Mouse (Mus musculus) adrenal gland, adult 8-10 months (tissue): ENCODE measurements at regions not wholly inside any gene's neighbourhood (a gene's known extent, or its start where the extent isn't known, plus 50 kb on each side); places are given as distances from the start of the nearest gene placed in this dataset.

ENCODE experiments used
- DNase-seq: peaks from one replicate; pipeline ENCODE4 v3.0.0; 2022

DNA sequence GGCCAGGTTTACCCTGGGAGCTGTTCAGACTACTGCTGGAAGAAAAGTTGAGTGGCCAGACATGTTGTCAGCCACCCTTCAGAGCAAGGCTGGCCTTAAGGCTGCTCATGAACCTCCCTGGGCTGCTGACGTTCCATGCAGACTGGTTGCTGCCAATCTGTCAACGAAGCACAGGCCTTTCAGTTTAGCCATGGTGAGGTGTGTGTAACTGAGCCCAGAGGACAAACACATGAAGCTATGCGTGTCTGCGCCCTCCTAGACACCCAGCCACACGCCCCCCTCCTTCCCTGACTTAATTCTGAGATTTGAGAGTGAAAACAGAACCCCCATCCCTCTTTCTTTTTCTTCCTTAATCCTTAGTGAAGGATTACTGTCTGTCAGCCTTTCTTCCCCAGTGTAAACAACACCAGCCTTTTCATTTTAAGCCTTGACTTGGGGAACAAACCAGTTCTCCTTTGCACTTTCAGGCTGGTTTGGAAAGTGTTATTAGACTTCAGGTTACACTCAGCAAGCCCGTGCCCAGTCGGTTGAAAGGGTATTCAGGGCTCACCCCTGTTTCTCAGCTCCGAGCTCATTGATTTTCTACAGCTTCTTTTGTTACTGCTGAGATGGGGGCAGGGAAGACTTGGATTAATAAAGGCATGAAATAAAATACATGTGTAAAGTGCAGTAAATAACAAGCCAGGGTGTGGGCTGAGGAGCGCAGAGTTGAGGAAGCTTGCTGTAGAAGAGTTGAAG lies 379.4 kb downstream of the Dmrt2 start:
- no peak for DNase-seq

DNA sequence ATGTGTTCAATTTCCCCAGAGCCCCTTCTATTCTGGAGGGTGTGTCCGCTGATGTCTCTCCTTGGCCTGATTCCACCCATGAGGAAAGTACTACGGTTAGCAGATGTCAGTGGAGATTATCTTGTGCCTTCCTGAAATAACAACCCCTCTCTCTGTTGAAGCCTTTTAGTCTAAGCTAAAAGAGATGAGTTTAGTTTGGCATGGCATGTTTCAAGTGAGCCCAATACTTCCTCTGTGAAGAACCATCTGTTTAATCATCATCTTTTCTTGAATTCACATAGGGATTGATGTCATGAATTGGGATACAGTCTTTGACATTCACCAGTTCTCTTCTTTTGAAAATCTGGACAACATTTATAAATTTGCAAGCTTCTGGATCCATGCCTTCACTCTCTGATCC lies 387.5 kb downstream of the Dmrt2 start:
- no peak for DNase-seq

GRCm38 (mm10) chr19:26068553-26068952 lies 396.3 kb downstream of the Dmrt2 start:
- DNase-seq, result no peak

- no peak for DNase-seq
Observed at GRCm38 (mm10) chr19:26069908-26070307, 397.7 kb downstream of the Dmrt2 start.

DNA sequence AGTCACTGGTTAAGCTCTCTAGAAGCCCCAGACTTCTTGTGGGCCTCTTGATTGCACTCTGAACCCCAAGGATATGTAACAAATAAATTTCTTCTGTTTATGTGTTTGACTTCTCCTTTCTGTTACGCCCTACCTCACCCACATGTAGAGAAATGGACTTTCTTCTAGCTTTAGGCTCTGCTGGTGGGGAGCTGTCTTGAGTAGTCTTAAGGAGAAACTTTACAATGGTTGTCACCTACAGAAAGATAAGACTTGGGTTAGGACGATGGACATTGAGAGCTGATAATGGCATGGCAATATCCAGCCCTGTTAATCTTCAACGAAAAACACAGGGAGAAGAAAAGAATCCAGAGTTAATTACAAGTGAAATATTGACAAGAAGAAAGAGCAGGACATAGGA lies 416.1 kb downstream of the Dmrt2 start:
- DNase-seq, result no peak

DNA sequence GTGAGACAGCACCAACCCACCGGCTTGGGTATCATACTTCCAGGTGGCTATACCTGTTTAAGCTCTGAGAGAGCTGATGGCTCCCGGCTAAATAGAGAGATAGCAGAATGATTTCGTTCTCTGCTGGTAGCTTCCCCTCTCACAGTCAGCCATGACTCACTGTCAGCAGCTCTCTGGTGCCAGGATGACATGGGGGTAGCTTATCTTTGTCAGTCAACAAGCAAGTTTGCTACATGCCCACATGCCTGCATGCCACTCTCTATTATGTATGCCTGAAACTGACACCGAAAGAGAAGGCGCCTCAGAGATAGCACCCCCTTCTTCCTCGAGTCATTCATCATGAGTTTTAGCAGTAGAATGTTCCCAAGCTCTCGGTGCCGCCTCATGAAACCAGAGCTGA lies 419.2 kb downstream of the Dmrt2 start:
- DNase-seq, result no peak

DNA sequence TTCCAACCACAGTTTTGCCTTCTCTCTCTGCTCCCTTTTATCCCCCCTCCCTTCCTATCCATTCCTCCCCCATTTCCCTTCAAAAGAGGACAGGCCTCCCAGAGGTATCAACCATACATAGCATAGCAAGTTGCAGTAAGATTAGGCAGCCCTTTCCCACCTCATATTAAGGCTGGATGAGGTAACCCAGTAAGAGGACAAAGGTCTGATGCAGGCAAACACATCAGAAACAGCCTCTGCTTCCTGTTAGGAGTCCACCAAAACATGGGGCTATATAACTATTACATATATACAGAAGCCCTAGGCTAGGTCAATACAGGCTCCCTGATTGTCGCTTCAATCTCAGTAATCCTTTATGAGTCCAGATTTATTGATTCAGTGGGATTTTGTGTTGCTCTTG lies 421.6 kb downstream of the Dmrt2 start:
- DNase-seq, result no peak

- no peak for DNase-seq
Observed at GRCm38 (mm10) chr19:26114326-26114725, 442.1 kb downstream of the Dmrt2 start.

DNA sequence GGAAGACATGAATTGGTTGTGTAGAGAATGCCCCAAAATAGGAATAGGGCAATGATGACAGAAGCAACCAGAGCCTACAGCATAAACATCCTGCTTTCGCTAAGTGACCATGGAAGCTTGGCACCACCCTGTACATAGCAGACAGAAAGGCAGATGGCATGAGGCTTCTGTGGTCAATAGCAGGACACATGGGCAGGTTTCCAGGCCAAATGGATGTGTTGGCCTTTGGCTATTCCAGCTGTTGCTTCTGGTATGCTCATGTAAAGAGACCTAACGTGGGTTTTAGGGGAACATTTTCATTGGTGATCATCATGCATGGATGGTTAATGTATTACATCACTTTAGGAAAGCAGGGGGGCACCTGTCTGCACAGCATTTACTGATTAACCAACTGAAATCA lies 456.2 kb downstream of the Dmrt2 start:
- DNase-seq, result no peak

GRCm38 (mm10) chr19:26134385-26134784 lies 462.2 kb downstream of the Dmrt2 start:
- no peak for DNase-seq

DNA sequence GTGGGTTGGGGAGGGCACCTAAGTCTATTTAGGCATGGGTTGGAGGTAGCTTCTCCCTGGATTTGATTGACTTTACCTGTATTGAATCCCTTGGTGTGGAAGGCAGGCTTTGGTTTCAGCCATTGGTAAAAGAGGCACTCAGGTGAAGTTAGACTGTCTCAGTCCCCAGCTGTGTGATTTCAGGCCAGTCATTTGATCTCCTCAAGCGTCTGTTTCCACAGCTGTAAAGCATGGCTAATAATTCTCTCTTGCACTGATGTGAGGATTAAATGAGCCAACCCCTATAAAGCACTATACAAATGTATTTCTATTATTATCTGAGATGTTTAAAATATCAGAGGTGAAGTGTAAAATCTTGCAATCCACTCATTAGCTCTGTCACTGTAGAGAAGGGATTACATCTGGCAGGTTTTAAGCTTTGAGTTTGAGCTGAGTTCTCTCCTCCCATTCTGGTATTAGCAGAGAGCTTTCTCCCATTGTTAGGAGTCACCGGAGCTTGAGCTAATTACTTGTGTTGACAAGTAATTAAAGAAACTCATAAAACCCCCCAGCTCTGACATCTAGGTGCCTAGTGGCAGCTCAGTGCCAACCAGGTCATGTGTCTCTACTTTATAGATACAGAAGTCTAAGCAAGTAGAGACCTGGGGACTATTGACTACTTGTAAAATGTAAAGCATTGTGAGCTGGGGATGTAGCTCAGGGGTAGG lies 463.3 kb downstream of the Dmrt2 start:
- no peak for DNase-seq

- DNase-seq, result no peak
Observed at GRCm38 (mm10) chr19:26140647-26141046, 464.2 kb upstream of the Smarca2 start.

DNA sequence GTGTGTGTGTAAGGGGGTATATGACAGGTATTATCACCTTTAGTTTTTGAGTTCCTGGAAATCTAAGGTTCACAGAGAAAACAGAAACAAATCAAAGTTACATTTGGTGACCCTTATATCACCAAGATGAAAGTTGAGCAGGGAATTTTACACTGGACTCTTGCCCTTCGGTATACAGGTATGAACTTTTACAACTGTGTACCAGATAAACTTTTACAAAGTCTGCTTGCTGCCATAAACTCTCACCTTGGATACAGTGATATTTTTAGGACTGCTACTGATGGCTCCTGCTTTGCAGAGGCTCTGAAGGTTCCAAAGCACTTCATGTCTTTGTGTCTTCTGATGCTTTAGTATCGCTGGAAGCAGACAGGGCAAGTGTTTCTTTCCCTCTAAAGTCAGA lies 461.3 kb upstream of the Smarca2 start:
- no peak for DNase-seq

DNA sequence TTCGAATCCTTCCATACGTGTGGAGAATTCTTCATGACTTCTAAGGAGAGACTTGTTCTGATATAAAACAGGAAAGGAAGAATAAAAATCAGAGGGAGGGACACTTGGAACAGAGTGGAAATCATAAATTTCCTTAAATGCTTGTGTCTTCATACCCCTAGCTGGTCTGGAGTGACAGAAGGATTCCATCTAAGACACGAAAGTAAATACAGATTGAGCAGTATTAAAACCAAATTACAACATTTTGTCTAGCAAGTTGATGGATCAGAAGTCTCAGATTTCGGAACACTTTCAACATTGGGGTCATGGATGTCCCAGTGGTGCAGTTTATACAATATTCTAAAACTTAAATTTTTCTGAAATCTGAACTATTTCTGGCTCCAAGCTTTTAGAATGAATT lies 453.6 kb upstream of the Smarca2 start:
- DNase-seq, result no peak

- DNase-seq, result no peak
Observed at GRCm38 (mm10) chr19:26164993-26165392, 439.9 kb upstream of the Smarca2 start.

DNA sequence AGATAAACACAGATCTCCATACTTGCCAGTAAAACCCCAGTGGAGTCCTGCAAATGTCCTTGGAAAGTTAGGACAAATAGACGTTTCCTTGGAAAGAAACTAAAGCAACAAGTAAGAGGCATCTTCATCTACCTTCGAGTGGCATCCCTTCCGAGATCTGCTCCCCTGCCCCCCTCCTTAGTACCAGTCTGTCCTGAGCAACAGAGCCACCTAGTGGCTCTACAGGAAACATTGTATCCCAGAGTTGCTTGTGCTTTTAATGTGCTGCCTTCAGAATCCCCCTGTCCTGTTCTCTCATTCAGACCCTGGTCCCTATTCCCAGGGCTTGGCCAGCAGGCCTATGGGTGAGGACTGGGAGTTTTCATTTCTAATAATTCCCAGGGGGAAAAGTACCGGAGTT lies 423.1 kb upstream of the Smarca2 start:
- no peak for DNase-seq

DNA sequence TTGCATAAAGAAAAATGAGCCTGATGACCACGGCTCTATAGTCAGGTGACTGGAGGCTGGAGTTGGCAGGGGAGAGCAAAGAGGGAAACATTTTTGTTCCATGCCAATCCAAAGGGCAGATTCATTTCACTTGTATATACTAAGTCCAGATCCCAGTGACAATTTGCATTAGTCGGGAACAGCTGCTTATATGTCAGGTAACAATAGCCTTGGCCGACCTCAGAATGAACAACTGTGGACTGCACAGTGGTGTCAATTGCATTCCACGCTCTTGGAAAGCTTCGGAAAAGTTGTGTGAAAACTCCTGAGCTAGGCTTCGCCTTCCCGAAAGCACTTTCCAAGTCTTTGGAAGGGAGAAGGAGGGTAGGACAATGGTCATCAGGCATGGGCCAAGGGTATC lies 419.8 kb upstream of the Smarca2 start:
- DNase-seq, result no peak

- no peak for DNase-seq
Observed at GRCm38 (mm10) chr19:26190803-26191202, 414.0 kb upstream of the Smarca2 start.

DNA sequence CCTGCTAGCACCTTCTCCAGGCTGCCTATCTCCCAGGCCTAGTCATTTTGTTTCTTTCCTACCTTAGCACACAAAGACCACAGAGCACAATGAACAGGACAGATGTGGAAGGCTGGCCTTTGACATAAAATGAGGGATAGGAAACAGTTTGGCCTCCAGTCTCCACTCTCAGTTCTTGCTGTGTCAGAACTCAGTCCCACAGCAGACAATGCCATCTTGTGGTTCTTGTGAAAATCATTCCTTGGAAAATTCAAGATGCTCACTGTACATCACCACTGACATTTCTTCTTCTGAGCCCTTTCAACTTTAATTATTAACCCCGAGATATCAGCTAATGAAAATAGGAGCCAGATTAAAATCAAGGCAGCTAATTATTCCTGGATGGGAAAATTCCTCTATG lies 411.2 kb upstream of the Smarca2 start:
- DNase-seq, result no peak

DNA sequence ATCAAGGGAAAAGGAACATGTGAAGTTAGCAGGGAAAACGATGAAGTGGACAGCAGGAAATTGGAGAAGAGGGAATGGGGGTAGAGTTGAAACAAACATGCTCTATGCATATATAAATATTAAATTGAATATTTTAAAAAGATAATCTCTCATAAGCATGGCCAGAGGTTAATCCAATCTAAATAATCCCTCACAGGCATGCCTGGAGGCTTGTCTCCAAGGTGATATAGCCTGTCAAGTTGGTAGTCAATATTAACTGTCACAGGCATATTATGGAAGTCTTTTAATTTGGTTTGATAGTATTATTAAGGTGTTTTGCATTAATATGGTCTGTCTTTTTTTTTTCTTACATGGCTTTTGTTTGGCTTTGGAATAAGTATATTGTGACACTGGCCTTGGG lies 396.1 kb upstream of the Smarca2 start:
- DNase-seq, result no peak

DNA sequence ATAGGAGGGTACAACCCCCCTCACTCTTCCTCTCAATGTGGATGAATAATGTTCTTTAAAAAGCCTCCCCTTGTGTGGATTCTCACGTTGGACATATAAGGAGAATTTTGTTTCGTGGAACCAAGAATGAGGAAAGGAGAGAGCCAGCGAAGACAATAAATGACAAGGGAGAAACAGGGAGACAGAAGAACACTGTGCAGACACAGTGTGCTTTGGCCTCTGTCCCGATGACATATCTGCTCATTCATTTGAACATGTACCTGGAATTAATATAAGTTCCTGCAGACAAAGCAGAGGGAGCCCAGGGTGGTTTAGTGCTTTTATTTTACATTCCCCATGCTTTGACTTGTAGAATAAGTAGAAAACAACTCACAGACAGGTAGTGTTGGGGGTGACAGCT lies 370.3 kb upstream of the Smarca2 start:
- no peak for DNase-seq

DNA sequence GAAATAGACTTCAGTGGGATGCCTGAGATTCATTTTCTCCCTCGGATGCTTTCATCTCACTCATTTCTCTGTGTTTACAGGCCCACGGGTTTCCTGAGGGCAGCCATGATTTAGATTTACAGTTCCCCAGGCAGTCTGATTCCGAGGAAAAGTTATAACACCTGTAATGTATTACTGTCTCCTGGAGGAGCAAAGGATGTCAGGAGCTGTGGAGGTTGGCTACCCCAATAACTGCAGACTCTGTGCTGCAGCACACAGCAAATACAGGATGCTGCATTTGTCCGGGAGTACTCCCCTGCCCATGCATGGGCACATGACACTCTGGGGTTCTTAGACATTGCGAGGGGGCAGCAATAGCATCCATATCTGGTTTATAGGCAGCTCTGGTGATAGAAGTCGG lies 360.8 kb upstream of the Smarca2 start:
- no peak for DNase-seq

DNA sequence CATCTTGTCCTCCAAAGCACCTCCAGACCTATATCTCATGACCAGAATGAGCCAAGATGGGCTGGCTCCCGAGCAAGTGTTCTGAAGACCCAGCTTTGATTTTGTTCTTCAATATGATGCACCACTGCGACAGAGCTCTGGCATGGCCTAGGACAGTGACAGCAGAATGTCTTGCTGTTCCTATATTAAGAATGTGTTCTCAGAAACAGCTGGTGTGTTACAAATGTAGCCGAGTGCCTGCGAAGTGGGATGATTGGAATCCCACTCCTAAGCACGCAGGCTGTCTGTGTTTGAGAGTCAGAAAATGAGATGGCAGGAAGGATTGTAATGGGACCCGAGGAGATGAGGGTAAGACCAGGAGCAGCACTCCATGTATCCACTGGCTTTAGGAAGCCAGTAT lies 355.1 kb upstream of the Smarca2 start:
- DNase-seq, result no peak

DNA sequence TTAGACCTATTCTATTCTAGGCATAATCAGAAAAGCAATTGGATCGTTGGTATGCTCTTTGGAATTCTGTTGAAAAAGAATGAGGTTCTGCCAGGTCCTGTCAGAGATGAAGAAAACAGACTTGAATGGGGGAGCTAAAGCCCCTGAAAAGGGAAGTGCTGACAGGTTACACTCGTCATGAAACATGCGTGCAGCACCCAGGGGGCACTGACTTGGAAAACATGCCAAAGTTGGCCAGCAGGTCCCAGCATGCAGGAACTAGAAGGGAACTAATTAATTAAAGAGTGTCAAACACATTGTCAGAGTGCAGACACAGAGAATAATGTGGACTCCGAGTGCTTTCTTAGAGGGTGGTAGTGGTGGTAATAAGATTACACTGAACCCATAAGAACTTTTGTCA lies 346.2 kb upstream of the Smarca2 start:
- no peak for DNase-seq

- no peak for DNase-seq
Observed at GRCm38 (mm10) chr19:26261530-26261929, 343.3 kb upstream of the Smarca2 start.
